Mouse (Mus musculus) heart, embryonic 16.5 days (tissue): Measurements from ENCODE around the gene Muc13. TPM values are rescaled to one million over a fixed set of nuclear protein-coding genes. Genes with fewer than 3 reads are reported as not detected.

Experiments
- ATAC-seq: fragments of 200-750 bp; cut with Nextera tagmentation; replicated peaks from 2 replicates; pipeline ENCODE4 v1.8.0; 2017; ENCODE audit warnings: moderate number of reproducible peaks; ENCODE audit not compliant: insufficient read depth, low FRiP score; ENCODE audit errors: extremely low read depth
- H3K27ac ChIP-seq: fragments of 300-500 bp; sonication (generic); 2 replicates; pipeline ENCODE4 v1.5.1; 2014; ENCODE audit warnings: mild to moderate bottlenecking, low read length, control low read depth, moderate library complexity
- H3K27me3 ChIP-seq: fragments of 300-500 bp; sonication (generic); 2 replicates; pipeline ENCODE4 v1.6.1; 2014; ENCODE audit warnings: low read length, mixed read lengths; ENCODE audit not compliant: control insufficient read depth, insufficient read depth
- H3K36me3 ChIP-seq: fragments of 300-500 bp; sonication (generic); 2 replicates; pipeline ENCODE4 v1.6.1; 2014; ENCODE audit not compliant: control insufficient read depth, insufficient read depth
- H3K4me1 ChIP-seq: fragments of 300-500 bp; sonication (generic); 2 replicates; pipeline ENCODE4 v1.6.1; 2014; ENCODE audit warnings: low read length, mixed read lengths; ENCODE audit not compliant: control insufficient read depth, insufficient read depth
- H3K4me2 ChIP-seq: fragments of 300-500 bp; sonication (generic); 2 replicates; pipeline ENCODE4 v1.6.1; 2014; ENCODE audit warnings: low read depth, mild to moderate bottlenecking, control low read depth, low read length
- H3K4me3 ChIP-seq: fragments of 300-500 bp; sonication (generic); 2 replicates; pipeline ENCODE4 v1.5.1; 2014; ENCODE audit warnings: mild to moderate bottlenecking, control low read depth, low read length
- H3K9ac ChIP-seq: fragments of 300-500 bp; sonication (generic); 2 replicates; pipeline ENCODE4 v1.6.1; 2014; ENCODE audit warnings: low read length, control low read depth
- H3K9me3 ChIP-seq: fragments of 300-500 bp; sonication (generic); replicated peaks from 2 replicates; pipeline ENCODE4 v1.6.1; 2016; ENCODE audit warnings: low read length; ENCODE audit not compliant: control insufficient read depth
- WGBS: fragments of 180-500 bp; shearing (Covaris S2); extraction: QIAGEN DNeasy Blood & Tissue Kit; methylation state at CpG from one replicate; pipeline ENCODE4 v1.1.7; 2014; 5-methylcytosine and 5-hydroxymethylcytosine counted together
- polyA plus RNA-seq: library from polyadenylated mRNA; unstranded; fragments of >200 nt; fragmentation: Nextera tagmentation; extraction: Ambion mirVana; gene quantifications from 2 replicates; pipeline ENCODE4 v1.2.1, GENCODE M21; 2015

Muc13 gene
- polyA plus RNA-seq, 1 experiment from 2014 or later: 1.5 TPM

GRCm38 (mm10) chr16:33776766-33777529 lies 16.9 kb upstream of the Muc13 start:
- no peaks in the 10 kb centered on the region for H3K9me3 ChIP-seq
- WGBS: 65% methylated on average over 7 of the region's 7 CpGs
- H3K4me2 ChIP-seq: no peak overlapping the region
- 0 out of 2 replicates have a peak, but pooled peaks cover 4% of the 10 kb centered on the region for H3K4me1 ChIP-seq
- H3K27ac ChIP-seq: 0 out of 2 replicates have a peak overlapping the region, but pooled peaks have one; percentile 9
- no peak overlapping the region for H3K9ac ChIP-seq
- no peak overlapping the region for H3K4me3 ChIP-seq
- H3K27me3 ChIP-seq: no peaks in the 10 kb centered on the region
- H3K36me3 ChIP-seq: no peaks in the 10 kb centered on the region
- no peak for ATAC-seq

- Histone ChIP-seq H3K27me3 (no peaks in the 10 kb centered on the region), H3K27ac (peak overlapping the region; percentile 3; the same call in 1 of the 2 replicates), H3K9ac (no peak overlapping the region), H3K4me3 (no peak overlapping the region), H3K4me2 (no peak overlapping the region), H3K4me1 (0 out of 2 replicates have a peak, but pooled peaks cover 4% of the 10 kb centered on the region), H3K36me3 (no peaks in the 10 kb centered on the region), H3K9me3 (no peaks in the 10 kb centered on the region)
- 82% methylated on average over 6 of the region's 6 CpGs for WGBS
- ATAC-seq: no peak
These were observed 16.2 kb upstream of the Muc13 start for GRCm38 (mm10) chr16:33777607-33778006.

GRCm38 (mm10) chr16:33781789-33782728 lies 11.8 kb upstream of the Muc13 start:
- WGBS: 68% methylated on average over 5 of the region's 5 CpGs
- H3K9ac ChIP-seq: no peak overlapping the region
- ATAC-seq: no peak

GRCm38 (mm10) chr16:33782729-33783091 lies 11.1 kb upstream of the Muc13 start:
- 78% methylated on average over 1 of the region's 1 CpGs for whole genome bisulfite sequencing
- no peak for ATAC-seq
- H3K9me3 ChIP-seq: no peaks in the 10 kb centered on the region
- no peak overlapping the region for H3K4me3 ChIP-seq
- H3K4me1 ChIP-seq: 0 out of 2 replicates have a peak, but pooled peaks cover 3% of the 10 kb centered on the region
- H3K4me2 ChIP-seq: no peak overlapping the region
- no peak overlapping the region for H3K27ac ChIP-seq
- no peaks in the 10 kb centered on the region for H3K27me3 ChIP-seq
- no peaks in the 10 kb centered on the region for H3K36me3 ChIP-seq
- H3K9ac ChIP-seq: no peak overlapping the region

More at GRCm38 (mm10) chr16:33781789-33782728, 11.8 kb upstream of the Muc13 start:
- Histone ChIP-seq H3K9me3 (no peaks in the 10 kb centered on the region), H3K36me3 (no peaks in the 10 kb centered on the region), H3K27me3 (no peaks in the 10 kb centered on the region), H3K4me1 (0 out of 2 replicates have a peak, but pooled peaks cover under 1% of the 10 kb centered on the region), H3K27ac (no peak overlapping the region), H3K4me3 (no peak overlapping the region), H3K4me2 (no peak overlapping the region)

- WGBS: 71% methylated on average over 1 of the region's 1 CpGs
These were observed 9.3 kb upstream of the Muc13 start for GRCm38 (mm10) chr16:33784547-33784946.

GRCm38 (mm10) chr16:33785092-33785704 lies 8.6 kb upstream of the Muc13 start:
- no peak overlapping the region for H3K27ac ChIP-seq

More at GRCm38 (mm10) chr16:33784547-33784946, 9.3 kb upstream of the Muc13 start:
- Histone ChIP-seq H3K27ac (no peak overlapping the region), H3K9ac (no peak overlapping the region), H3K4me3 (no peak overlapping the region), H3K36me3 (no peaks in the 10 kb centered on the region), H3K4me1 (0 out of 2 replicates have a peak, but pooled peaks cover 3% of the 10 kb centered on the region), H3K9me3 (no peaks in the 10 kb centered on the region), H3K4me2 (no peak overlapping the region), H3K27me3 (no peaks in the 10 kb centered on the region)
- ATAC-seq: no peak

GRCm38 (mm10) chr16:33786657-33787390 lies 7.0 kb upstream of the Muc13 start:
- 0 out of 2 replicates have a peak, but pooled peaks cover 3% of the 10 kb centered on the region for H3K4me1 ChIP-seq
- no peak overlapping the region for H3K4me2 ChIP-seq
- no peak overlapping the region for H3K9ac ChIP-seq
- H3K36me3 ChIP-seq: no peaks in the 10 kb centered on the region
- H3K4me3 ChIP-seq: no peak overlapping the region
- H3K9me3 ChIP-seq: no peaks in the 10 kb centered on the region
- no peak; the same call in 1 of the 2 replicates for ATAC-seq
- WGBS: 50% methylated on average over 7 of the region's 7 CpGs
- H3K27me3 ChIP-seq: no peaks in the 10 kb centered on the region
- no peak overlapping the region for H3K27ac ChIP-seq

More at GRCm38 (mm10) chr16:33785092-33785704, 8.6 kb upstream of the Muc13 start:
- H3K4me2 ChIP-seq: no peak overlapping the region
- H3K4me1 ChIP-seq: 0 out of 2 replicates have a peak, but pooled peaks cover 3% of the 10 kb centered on the region
- 59% methylated on average over 8 of the region's 8 CpGs for WGBS
- no peaks in the 10 kb centered on the region for H3K27me3 ChIP-seq
- no peak overlapping the region for H3K9ac ChIP-seq
- no peaks in the 10 kb centered on the region for H3K9me3 ChIP-seq
- H3K36me3 ChIP-seq: no peaks in the 10 kb centered on the region
- no peak overlapping the region for H3K4me3 ChIP-seq
- ATAC-seq: no peak

- H3K4me3 ChIP-seq: no peak overlapping the region
- H3K9me3 ChIP-seq: no peaks in the 10 kb centered on the region
- 58% methylated on average over 4 of the region's 4 CpGs for WGBS
- no peaks in the 10 kb centered on the region for H3K4me1 ChIP-seq
- ATAC-seq: no peak
- no peaks in the 10 kb centered on the region for H3K27me3 ChIP-seq
- H3K9ac ChIP-seq: no peak overlapping the region
- H3K27ac ChIP-seq: no peak overlapping the region
- H3K4me2 ChIP-seq: no peak overlapping the region
- H3K36me3 ChIP-seq: no peaks in the 10 kb centered on the region
These were observed 1.3 kb downstream of the Muc13 start for GRCm38 (mm10) chr16:33795106-33795505.
